Mouse (Mus musculus) gastrocnemius, postnatal 10 days (tissue): ENCODE data around the gene Acod1. TPM values are rescaled to one million over a fixed set of nuclear protein-coding genes. Genes with fewer than 3 reads are reported as not detected.

ENCODE experiments used
- DNase-seq: peaks from one replicate; pipeline ENCODE4 v3.0.0; 2021; ENCODE audit warnings: mixed read lengths
- total RNA-seq, 2 experiments: library from RNA; stranded (reverse); gene quantifications; 2 replicates each; pipeline ENCODE4 v1.2.3; 2021

Acod1 gene
- total RNA-seq, 2 experiments from 2014 or later = not detected

GRCm38 (mm10) chr14:103072731-103073130 is 26.0 kb downstream of the Acod1 start:
- no peak for DNase-seq

- DNase-seq = no peak
These were observed 27.0 kb downstream of the Acod1 start for GRCm38 (mm10) chr14:103073825-103074224.

GRCm38 (mm10) chr14:103075166-103075565 is 28.4 kb downstream of the Acod1 start:
- DNase-seq = no peak

- DNase-seq = no peak
These were observed 30.7 kb downstream of the Acod1 start for GRCm38 (mm10) chr14:103077272-103078005.

- DNase-seq = no peak
These were observed 31.5 kb downstream of the Acod1 start for GRCm38 (mm10) chr14:103078006-103078912.

- DNase-seq = no peak
These were observed 32.6 kb downstream of the Acod1 start for GRCm38 (mm10) chr14:103079209-103079977.

- DNase-seq = no peak
These were observed 39.2 kb downstream of the Acod1 start for GRCm38 (mm10) chr14:103085840-103086533.

- no peak for DNase-seq
These were observed 40.0 kb downstream of the Acod1 start for GRCm38 (mm10) chr14:103086671-103087324.

GRCm38 (mm10) chr14:103087846-103088245 is 41.1 kb downstream of the Acod1 start:
- DNase-seq = no peak

GRCm38 (mm10) chr14:103088624-103089023 is 41.8 kb downstream of the Acod1 start:
- no peak for DNase-seq

GRCm38 (mm10) chr14:103093236-103093635 is 46.5 kb downstream of the Acod1 start:
- DNase-seq = no peak

- DNase-seq = no peak
These were observed 46.9 kb downstream of the Acod1 start for GRCm38 (mm10) chr14:103093670-103094069.

GRCm38 (mm10) chr14:103095036-103095435 is 48.3 kb downstream of the Acod1 start:
- no peak for DNase-seq

- no peak for DNase-seq
These were observed 49.0 kb downstream of the Acod1 start for GRCm38 (mm10) chr14:103095826-103096225.

- no peak for DNase-seq
These were observed 49.8 kb downstream of the Acod1 start for GRCm38 (mm10) chr14:103096621-103097020.

GRCm38 (mm10) chr14:103098213-103098586 is 51.4 kb downstream of the Acod1 start:
- DNase-seq = no peak

GRCm38 (mm10) chr14:103098587-103099235 is 51.9 kb downstream of the Acod1 start:
- peak; percentile 91 for DNase-seq

- DNase-seq = peak; percentile 85
These were observed 52.6 kb downstream of the Acod1 start, which contains the start of gene Fbxl3 for GRCm38 (mm10) chr14:103099238-103099933. Gene Fbxl3, minus strand, starts transcription at chr14:103099566.

GRCm38 (mm10) chr14:103100296-103100695 is 53.5 kb downstream of the Acod1 start:
- no peak for DNase-seq

- DNase-seq = no peak
These were observed 54.4 kb downstream of the Acod1 start for GRCm38 (mm10) chr14:103101171-103101570.
